Mouse (Mus musculus): ENCODE data around the gene Arl15. TPM values are rescaled to one million over a fixed set of nuclear protein-coding genes. Genes with fewer than 3 reads are reported as not detected.

Gene Arl15
- polyA plus RNA-seq, 1 experiment from 2014 or later = 5.3 TPM

GRCm38 (mm10) chr13:113832947-113833346 lies 38.6 kb downstream of the Arl15 start:
- H3K27me3 ChIP-seq (replicated peaks) = no peaks in the 10 kb centered on the region
- peaks cover 36% of the 10 kb centered on the region for H3K4me1 ChIP-seq
- ATAC-seq = no peak
- no peak overlapping the region for H3K4me3 ChIP-seq
- no peak overlapping the region for H3K27ac ChIP-seq
- H3K9ac ChIP-seq = no peak overlapping the region
- no peak overlapping the region for H3K4me2 ChIP-seq
- 81% methylated on average over 6 of the region's 6 CpGs for WGBS (ENCODE audit: insufficient replicate concordance)
- no peaks in the 10 kb centered on the region for H3K36me3 ChIP-seq
- no peaks in the 10 kb centered on the region for H3K9me3 ChIP-seq (replicated peaks)

- Histone ChIP-seq H3K27me3 (replicated peaks) (no peaks in the 10 kb centered on the region), H3K4me1 (peaks cover 14% of the 10 kb centered on the region), H3K9me3 (replicated peaks) (no peaks in the 10 kb centered on the region), H3K27ac (no peak overlapping the region), H3K4me3 (no peak overlapping the region), H3K4me2 (no peak overlapping the region), H3K36me3 (0 out of 2 replicates have a peak, but pooled peaks cover 5% of the 10 kb centered on the region), H3K9ac (no peak overlapping the region)
- WGBS (ENCODE audit: insufficient replicate concordance) = 90% methylated on average over 6 of the region's 6 CpGs
- ATAC-seq = no peak
Observed at GRCm38 (mm10) chr13:113835921-113836320, 41.6 kb downstream of the Arl15 start.

- Histone ChIP-seq H3K4me2 (no peak overlapping the region), H3K27me3 (replicated peaks) (no peaks in the 10 kb centered on the region), H3K36me3 (0 out of 2 replicates have a peak, but pooled peaks cover 5% of the 10 kb centered on the region), H3K4me3 (no peak overlapping the region), H3K27ac (no peak overlapping the region), H3K9me3 (replicated peaks) (no peaks in the 10 kb centered on the region), H3K9ac (no peak overlapping the region), H3K4me1 (peaks cover 36% of the 10 kb centered on the region)
- 89% methylated on average over 16 of the region's 16 CpGs for WGBS (ENCODE audit: insufficient replicate concordance)
- ATAC-seq = no peak
Observed at GRCm38 (mm10) chr13:113838601-113839576, 44.6 kb downstream of the Arl15 start.

- H3K27ac ChIP-seq = no peak overlapping the region
- no peak overlapping the region for H3K9ac ChIP-seq
- 0 out of 2 replicates have a peak, but pooled peaks cover 5% of the 10 kb centered on the region for H3K36me3 ChIP-seq
- no peaks in the 10 kb centered on the region for H3K27me3 ChIP-seq (replicated peaks)
- no peaks in the 10 kb centered on the region for H3K9me3 ChIP-seq (replicated peaks)
- no peak for ATAC-seq
- 74% methylated on average over 6 of the region's 6 CpGs for WGBS (ENCODE audit: insufficient replicate concordance)
- H3K4me3 ChIP-seq = no peak overlapping the region
- H3K4me2 ChIP-seq = no peak overlapping the region
- peaks cover 46% of the 10 kb centered on the region for H3K4me1 ChIP-seq
Observed at GRCm38 (mm10) chr13:113840421-113840820, 46.1 kb downstream of the Arl15 start.

GRCm38 (mm10) chr13:113842411-113843309 lies 48.4 kb downstream of the Arl15 start:
- Histone ChIP-seq H3K4me1 (peaks cover 63% of the 10 kb centered on the region), H3K4me3 (no peak overlapping the region), H3K27me3 (replicated peaks) (no peaks in the 10 kb centered on the region), H3K4me2 (peak overlapping the region; percentile 52), H3K27ac (peak overlapping the region; percentile 87), H3K36me3 (0 out of 2 replicates have a peak, but pooled peaks cover 5% of the 10 kb centered on the region), H3K9me3 (replicated peaks) (no peaks in the 10 kb centered on the region), H3K9ac (peak overlapping the region; percentile 49; the same call in 1 of the 2 replicates)
- WGBS (ENCODE audit: insufficient replicate concordance) = 66% methylated on average over 14 of the region's 14 CpGs
- peak; percentile 76 for ATAC-seq

GRCm38 (mm10) chr13:113843310-113843649 lies 49.0 kb downstream of the Arl15 start:
- Histone ChIP-seq H3K4me1 (peaks cover 67% of the 10 kb centered on the region), H3K4me2 (peak overlapping the region; percentile 52)

GRCm38 (mm10) chr13:113843901-113844300 lies 49.6 kb downstream of the Arl15 start:
- Histone ChIP-seq H3K9ac (peak overlapping the region; percentile 49; the same call in 1 of the 2 replicates), H3K4me3 (no peak overlapping the region), H3K4me1 (peaks cover 72% of the 10 kb centered on the region), H3K36me3 (0 out of 2 replicates have a peak, but pooled peaks cover 5% of the 10 kb centered on the region), H3K27ac (peak overlapping the region; percentile 87), H3K27me3 (replicated peaks) (no peaks in the 10 kb centered on the region), H3K4me2 (peak overlapping the region; percentile 52), H3K9me3 (replicated peaks) (no peaks in the 10 kb centered on the region)
- no peak for ATAC-seq
- 79% methylated on average over 8 of the region's 8 CpGs for WGBS (ENCODE audit: insufficient replicate concordance)

More at GRCm38 (mm10) chr13:113843310-113843649, 49.0 kb downstream of the Arl15 start:
- Histone ChIP-seq H3K27ac (peak overlapping the region; percentile 87), H3K9ac (peak overlapping the region; percentile 49), H3K4me3 (no peak overlapping the region), H3K9me3 (replicated peaks) (no peaks in the 10 kb centered on the region), H3K27me3 (replicated peaks) (no peaks in the 10 kb centered on the region), H3K36me3 (0 out of 2 replicates have a peak, but pooled peaks cover 5% of the 10 kb centered on the region)
- WGBS (ENCODE audit: insufficient replicate concordance) = 20% methylated on average over 3 of the region's 3 CpGs
- ATAC-seq = peak; percentile 98

GRCm38 (mm10) chr13:113844717-113845116 lies 50.4 kb downstream of the Arl15 start:
- Histone ChIP-seq H3K27ac (peak overlapping the region; percentile 87), H3K4me2 (no peak overlapping the region), H3K27me3 (replicated peaks) (no peaks in the 10 kb centered on the region), H3K36me3 (peaks cover 5% of the 10 kb centered on the region; the same call in 1 of the 2 replicates), H3K9ac (no peak overlapping the region; the same call in 1 of the 2 replicates), H3K4me3 (no peak overlapping the region), H3K4me1 (peaks cover 80% of the 10 kb centered on the region), H3K9me3 (replicated peaks) (no peaks in the 10 kb centered on the region)
- no peak for ATAC-seq
- WGBS (ENCODE audit: insufficient replicate concordance) = 86% methylated on average over 4 of the region's 4 CpGs

- H3K9ac ChIP-seq = no peak overlapping the region; the same call in 1 of the 2 replicates
- H3K4me3 ChIP-seq = no peak overlapping the region
- H3K27me3 ChIP-seq (replicated peaks) = no peaks in the 10 kb centered on the region
- no peak overlapping the region for H3K4me2 ChIP-seq
- H3K4me1 ChIP-seq = peaks cover 85% of the 10 kb centered on the region
- H3K27ac ChIP-seq = peak overlapping the region; percentile 30; the same call in 1 of the 2 replicates
- H3K9me3 ChIP-seq (replicated peaks) = no peaks in the 10 kb centered on the region
- no peak for ATAC-seq
- WGBS (ENCODE audit: insufficient replicate concordance) = 93% methylated on average over 1 of the region's 1 CpGs
- peaks cover 5% of the 10 kb centered on the region; the same call in 1 of the 2 replicates for H3K36me3 ChIP-seq
Observed at GRCm38 (mm10) chr13:113845229-113845628, 50.9 kb downstream of the Arl15 start.

GRCm38 (mm10) chr13:113846413-113846812 lies 52.1 kb downstream of the Arl15 start:
- Histone ChIP-seq H3K27me3 (replicated peaks) (no peaks in the 10 kb centered on the region), H3K4me2 (no peak overlapping the region), H3K4me3 (no peak overlapping the region), H3K9me3 (replicated peaks) (no peaks in the 10 kb centered on the region), H3K4me1 (peaks cover 91% of the 10 kb centered on the region), H3K27ac (no peak overlapping the region), H3K9ac (no peak overlapping the region), H3K36me3 (peaks cover 5% of the 10 kb centered on the region; the same call in 1 of the 2 replicates)
- ATAC-seq = no peak
- WGBS (ENCODE audit: insufficient replicate concordance) = 84% methylated on average over 10 of the region's 10 CpGs

GRCm38 (mm10) chr13:113850431-113851034 lies 56.2 kb downstream of the Arl15 start:
- Histone ChIP-seq H3K9ac (peak overlapping the region; percentile 31; the same call in 1 of the 2 replicates), H3K27ac (peak overlapping the region; percentile 79), H3K27me3 (replicated peaks) (no peaks in the 10 kb centered on the region), H3K9me3 (replicated peaks) (no peaks in the 10 kb centered on the region), H3K4me1 (peaks cover 87% of the 10 kb centered on the region), H3K4me2 (peak overlapping the region; percentile 22; the same call in 1 of the 2 replicates), H3K4me3 (no peak overlapping the region), H3K36me3 (peaks cover 8% of the 10 kb centered on the region; the same call in 1 of the 2 replicates)
- 68% methylated on average over 8 of the region's 8 CpGs for WGBS (ENCODE audit: insufficient replicate concordance)
- ATAC-seq = peak; percentile 69
